Mouse (Mus musculus) intestine, embryonic 16.5 days (tissue): Measurements from ENCODE around the gene Golga4. TPM values are rescaled to one million over a fixed set of nuclear protein-coding genes. Genes with fewer than 3 reads are reported as not detected.

Source experiments
- ATAC-seq: fragments of 200-750 bp; cut with Nextera tagmentation; 2 replicates; pipeline ENCODE4 v1.8.0; 2017; ENCODE audit warnings: moderate TSS enrichment, moderate library complexity
- H3K27ac ChIP-seq: fragments of 300-500 bp; sonication (generic); 2 replicates; pipeline ENCODE4 v1.5.1; 2014; ENCODE audit warnings: mild to moderate bottlenecking, low read length
- H3K27me3 ChIP-seq: fragments of 300-500 bp; sonication (generic); replicated peaks from 2 replicates; pipeline ENCODE4 v1.6.1; 2014; ENCODE audit warnings: low read length, control low read depth, mixed read lengths; ENCODE audit not compliant: control insufficient read depth, insufficient read depth
- H3K36me3 ChIP-seq: fragments of 300-500 bp; sonication (generic); 2 replicates; pipeline ENCODE4 v1.6.1; 2014; ENCODE audit warnings: low read length, control low read depth; ENCODE audit not compliant: control insufficient read depth, insufficient read depth
- H3K4me1 ChIP-seq: fragments of 300-500 bp; sonication (generic); 2 replicates; pipeline ENCODE4 v1.6.1; 2014; ENCODE audit warnings: low read length, control low read depth, mixed read lengths; ENCODE audit not compliant: control insufficient read depth, insufficient read depth
- H3K4me2 ChIP-seq: fragments of 300-500 bp; sonication (generic); 2 replicates; pipeline ENCODE4 v1.6.1; 2014; ENCODE audit warnings: low read depth, low read length, control low read depth
- H3K4me3 ChIP-seq: fragments of 300-500 bp; sonication (generic); 2 replicates; pipeline ENCODE4 v1.5.1; 2014; ENCODE audit warnings: mild to moderate bottlenecking, low read length
- H3K9ac ChIP-seq: fragments of 300-500 bp; sonication (generic); 2 replicates; pipeline ENCODE4 v1.6.1; 2014; ENCODE audit warnings: low read depth, low read length
- H3K9me3 ChIP-seq: fragments of 300-500 bp; sonication (generic); 2 replicates; pipeline ENCODE4 v1.6.1; 2016; ENCODE audit warnings: low read length, control low read depth; ENCODE audit not compliant: control insufficient read depth
- WGBS: fragments of 180-500 bp; shearing (Covaris S2); extraction: QIAGEN DNeasy Blood & Tissue Kit; methylation state at CpG from one replicate; pipeline ENCODE4 v1.1.7; 2014; 5-methylcytosine and 5-hydroxymethylcytosine counted together
- polyA plus RNA-seq: library from polyadenylated mRNA; unstranded; fragments of >200 nt; fragmentation: Nextera tagmentation; extraction: Ambion mirVana; gene quantifications from 2 replicates; pipeline ENCODE4 v1.2.1, GENCODE M21; 2015

Golga4 gene
- polyA plus RNA-seq, 1 experiment from 2014 or later = 52.2 TPM

DNA sequence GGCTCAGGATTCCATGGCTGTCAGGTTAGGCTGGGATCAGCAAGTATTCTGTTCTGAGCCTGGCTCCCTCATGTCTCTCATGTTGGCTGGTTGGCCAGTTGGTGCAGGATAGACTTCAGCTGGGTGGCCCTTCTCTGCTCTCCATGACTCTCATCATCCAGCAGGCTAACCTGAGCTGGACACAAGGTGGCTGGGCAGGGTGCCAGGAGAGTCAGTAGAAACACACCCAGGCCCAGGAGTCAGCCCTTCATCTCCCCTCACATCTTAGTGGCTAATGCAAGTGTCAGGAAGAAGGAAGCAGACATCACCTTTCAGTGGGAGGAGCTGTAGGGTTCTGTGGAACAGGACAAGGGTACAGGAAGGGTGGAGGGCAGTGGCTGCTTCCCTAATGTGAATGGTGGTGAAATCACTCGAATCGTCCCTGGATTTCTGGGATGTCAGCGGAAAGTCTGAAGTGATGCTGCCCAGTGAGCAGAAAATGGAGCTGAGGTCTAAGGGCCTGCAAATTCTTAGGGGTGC is 112.7 kb downstream of the Golga4 start:
- H3K4me1 ChIP-seq = no peaks in the 10 kb centered on the region
- no peak overlapping the region for H3K4me3 ChIP-seq
- no peak overlapping the region for H3K9ac ChIP-seq
- H3K27ac ChIP-seq = no peak overlapping the region
- H3K4me2 ChIP-seq = no peak overlapping the region
- no peak for ATAC-seq
- H3K27me3 ChIP-seq = no peaks in the 10 kb centered on the region
- no peaks in the 10 kb centered on the region for H3K9me3 ChIP-seq
- H3K36me3 ChIP-seq = no peaks in the 10 kb centered on the region
- WGBS = 74% methylated on average over 3 of the region's 3 CpGs

DNA sequence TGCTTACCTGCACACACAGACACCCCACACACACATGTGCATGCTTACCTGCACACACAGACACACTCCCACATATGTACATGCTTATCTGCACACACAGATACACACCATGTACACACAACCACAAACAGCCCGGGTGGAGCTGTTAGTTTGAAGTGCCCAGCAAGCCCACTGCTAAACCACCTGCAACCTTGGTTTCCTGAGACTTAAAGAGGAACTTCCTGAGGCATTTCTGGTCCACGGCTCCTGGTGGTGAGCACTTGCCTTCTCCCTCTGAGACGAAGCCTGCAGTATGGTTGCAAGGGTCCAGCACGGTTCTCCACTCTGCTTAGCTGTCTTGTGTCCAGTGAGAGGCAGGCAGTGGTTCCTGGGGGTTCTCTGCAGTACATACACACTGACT is 114.7 kb downstream of the Golga4 start:
- Histone ChIP-seq H3K27me3 (no peaks in the 10 kb centered on the region), H3K4me3 (no peak overlapping the region), H3K36me3 (no peaks in the 10 kb centered on the region), H3K27ac (no peak overlapping the region), H3K4me1 (no peaks in the 10 kb centered on the region), H3K9ac (no peak overlapping the region), H3K9me3 (no peaks in the 10 kb centered on the region), H3K4me2 (no peak overlapping the region)
- WGBS = 57% methylated on average over 4 of the region's 4 CpGs
- no peak for ATAC-seq

DNA sequence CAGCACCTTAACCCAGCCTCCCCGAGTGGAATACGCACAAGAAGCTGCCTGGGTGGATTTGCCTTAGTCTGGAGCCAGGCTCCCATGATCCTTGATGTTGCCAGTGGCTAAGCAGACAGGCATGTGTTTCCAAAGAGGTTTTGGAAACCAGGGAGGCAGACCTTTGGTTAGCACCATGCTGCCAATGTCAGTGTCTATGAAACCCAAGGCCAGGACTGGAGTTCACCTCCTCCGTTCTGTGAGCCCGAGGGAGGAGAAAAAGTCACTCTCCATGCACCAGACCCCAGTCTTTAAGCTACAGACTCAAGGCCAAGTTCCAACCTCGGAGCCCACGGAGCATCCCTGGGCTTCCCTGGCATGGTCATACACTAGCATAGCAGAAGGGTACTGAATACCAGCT is 115.6 kb downstream of the Golga4 start:
- Histone ChIP-seq H3K4me1 (no peaks in the 10 kb centered on the region), H3K9ac (no peak overlapping the region), H3K4me3 (no peak overlapping the region), H3K36me3 (no peaks in the 10 kb centered on the region), H3K9me3 (no peaks in the 10 kb centered on the region), H3K27ac (no peak overlapping the region), H3K27me3 (no peaks in the 10 kb centered on the region), H3K4me2 (no peak overlapping the region)
- ATAC-seq = no peak
- WGBS = 89% methylated on average over 6 of the region's 6 CpGs

DNA sequence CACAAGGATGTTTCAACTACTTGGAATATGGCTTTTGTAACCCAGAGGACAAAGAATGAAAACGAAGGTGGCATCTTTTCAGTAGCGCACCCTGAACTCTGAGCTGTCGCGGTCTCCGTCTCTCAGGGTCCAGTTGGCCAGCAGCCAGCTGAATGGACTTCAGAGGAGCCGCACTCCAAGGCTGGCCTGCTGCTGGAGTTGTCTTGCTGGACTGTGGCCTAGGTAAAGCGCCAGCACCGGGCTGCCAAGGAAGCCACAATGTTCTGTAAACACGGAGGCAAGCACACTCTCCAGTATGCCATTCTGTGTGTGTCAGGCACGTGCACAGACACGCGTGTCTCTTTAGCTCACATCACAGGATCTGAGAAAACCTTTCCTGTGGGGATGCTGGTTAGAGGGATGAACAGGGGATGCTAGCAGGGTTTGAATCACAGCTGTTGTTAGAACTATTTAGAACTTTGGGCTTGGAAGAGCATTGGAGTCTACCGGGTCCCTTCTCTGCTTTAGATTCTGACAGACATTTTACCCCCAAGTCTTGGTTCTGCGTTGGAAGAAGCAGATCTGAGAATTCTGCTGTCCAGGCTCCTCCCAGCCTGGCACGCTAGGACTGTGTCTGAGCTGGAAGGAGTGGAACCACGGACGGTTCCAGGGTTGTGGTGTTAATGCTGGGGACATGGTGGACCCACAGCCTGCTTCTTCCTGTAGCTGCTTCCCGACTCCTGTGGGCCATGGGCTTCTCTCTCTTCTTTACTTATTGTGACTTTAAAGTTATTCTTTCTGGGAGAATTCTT is 116.5 kb downstream of the Golga4 start:
- H3K4me1 ChIP-seq = no peaks in the 10 kb centered on the region
- H3K36me3 ChIP-seq = no peaks in the 10 kb centered on the region
- no peak overlapping the region for H3K9ac ChIP-seq
- H3K4me2 ChIP-seq = no peak overlapping the region
- H3K9me3 ChIP-seq = no peaks in the 10 kb centered on the region
- H3K27ac ChIP-seq = no peak overlapping the region
- ATAC-seq = no peak
- H3K27me3 ChIP-seq = no peaks in the 10 kb centered on the region
- 78% methylated on average over 18 of the region's 18 CpGs for WGBS
- H3K4me3 ChIP-seq = no peak overlapping the region

DNA sequence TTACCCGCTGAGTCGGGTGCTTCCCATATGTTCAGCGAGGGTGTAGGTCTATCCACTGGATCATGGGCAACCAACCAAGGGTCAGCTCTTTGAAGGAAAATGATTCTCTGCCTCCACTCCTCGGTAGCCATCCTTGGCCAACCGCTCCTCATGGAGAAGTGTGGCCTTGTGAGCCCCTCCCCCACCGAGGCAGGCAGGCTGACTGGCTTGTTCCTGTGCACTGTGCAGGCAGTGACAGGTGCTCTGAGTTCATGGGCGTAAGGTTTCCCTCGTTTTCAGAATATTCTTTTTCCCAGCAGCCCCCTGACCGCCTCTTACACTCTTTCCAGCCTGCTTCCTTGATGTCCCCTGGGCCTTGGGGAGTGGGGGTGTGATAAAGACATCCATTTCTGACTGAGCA is 117.4 kb downstream of the Golga4 start:
- no peak for ATAC-seq
- H3K9ac ChIP-seq = no peak overlapping the region
- H3K4me2 ChIP-seq = no peak overlapping the region

DNA sequence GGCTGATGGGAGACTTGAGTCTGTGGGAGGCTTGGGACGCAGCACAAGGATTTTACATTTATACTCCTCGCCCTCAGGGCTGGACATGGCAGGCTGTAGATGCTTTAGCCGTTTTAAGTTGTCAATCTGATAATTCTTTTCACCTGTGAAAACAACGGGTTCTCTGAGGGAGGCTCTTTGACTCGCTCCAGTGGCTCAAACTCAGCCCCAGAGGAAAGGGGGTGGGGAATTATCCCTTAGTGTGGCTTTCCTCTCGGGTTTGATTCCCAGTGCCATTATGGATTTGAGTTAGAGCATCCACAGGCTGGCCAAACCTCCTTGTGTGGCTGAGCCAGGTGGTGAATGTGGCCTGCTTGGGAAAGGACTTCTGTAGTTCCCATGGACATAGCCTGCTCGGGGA is 118.1 kb downstream of the Golga4 start:
- no peaks in the 10 kb centered on the region for H3K4me1 ChIP-seq
- no peak overlapping the region for H3K4me2 ChIP-seq
- no peak overlapping the region for H3K27ac ChIP-seq
- 68% methylated on average over 7 of the region's 7 CpGs for WGBS
- no peak overlapping the region for H3K9ac ChIP-seq
- no peaks in the 10 kb centered on the region for H3K27me3 ChIP-seq
- H3K36me3 ChIP-seq = no peaks in the 10 kb centered on the region
- H3K9me3 ChIP-seq = no peaks in the 10 kb centered on the region
- no peak for ATAC-seq
- H3K4me3 ChIP-seq = no peak overlapping the region

More for the DNA sequence above, 117.4 kb downstream of the Golga4 start:
- WGBS = 73% methylated on average over 9 of the region's 9 CpGs
- Histone ChIP-seq H3K9me3 (no peaks in the 10 kb centered on the region), H3K4me3 (no peak overlapping the region), H3K27ac (no peak overlapping the region), H3K4me1 (no peaks in the 10 kb centered on the region), H3K27me3 (no peaks in the 10 kb centered on the region), H3K36me3 (no peaks in the 10 kb centered on the region)

DNA sequence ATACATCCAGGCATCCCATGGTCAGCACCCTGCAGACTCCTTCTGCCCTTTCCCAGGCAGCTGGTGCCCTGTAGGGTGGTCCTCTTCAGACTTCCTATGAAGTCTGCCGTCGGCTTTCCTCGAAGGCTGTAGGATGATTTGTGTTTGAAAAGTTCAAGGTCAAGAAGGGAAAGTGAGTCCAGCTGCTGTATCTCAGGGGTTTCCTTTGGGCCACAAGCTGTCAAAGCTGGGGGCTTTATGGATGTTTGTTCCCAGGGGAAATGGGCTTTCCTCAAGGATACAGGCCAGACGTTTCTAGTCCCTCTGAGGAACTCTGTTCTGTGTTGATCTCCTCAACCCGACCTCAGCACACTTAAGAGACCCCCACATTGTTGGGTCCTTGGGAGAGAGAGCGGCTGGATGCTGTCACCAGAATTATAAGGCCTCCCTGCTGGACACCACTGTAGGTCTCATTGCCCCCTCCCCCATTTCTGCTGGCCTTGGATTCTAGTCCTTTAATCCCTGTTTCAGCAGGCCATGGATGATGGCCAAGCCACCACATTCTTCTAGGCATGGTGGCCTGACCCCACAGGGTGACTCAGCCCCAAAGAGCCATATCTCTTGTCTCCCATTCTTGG is 123.8 kb downstream of the Golga4 start:
- no peak overlapping the region for H3K4me2 ChIP-seq
- ATAC-seq = peak; percentile 81
- H3K9ac ChIP-seq = no peak overlapping the region
- no peaks in the 10 kb centered on the region for H3K9me3 ChIP-seq
- no peaks in the 10 kb centered on the region for H3K27me3 ChIP-seq
- H3K36me3 ChIP-seq = no peaks in the 10 kb centered on the region
- H3K27ac ChIP-seq = peak overlapping the region; percentile 38
- peaks cover 15% of the 10 kb centered on the region for H3K4me1 ChIP-seq
- H3K4me3 ChIP-seq = no peak overlapping the region
- WGBS = 36% methylated on average over 6 of the region's 6 CpGs

Other genes with a start within 250 kb of the Golga4 start
- gene Eomes, start 28.1 kb upstream of the Golga4 start, polyA plus RNA-seq = 0.09 and 0.10 TPM in 2 replicates
- gene Itga9, start 100.4 kb downstream of the Golga4 start, polyA plus RNA-seq = 3.5 and 3.7 TPM in 2 replicates